Mouse (Mus musculus) MEL (cell line): ENCODE data around the gene 2210011C24Rik. TPM values are rescaled to one million over a fixed set of nuclear protein-coding genes. Genes with fewer than 3 reads are reported as not detected.

Source experiments
- DNase-seq: peaks from one replicate; pipeline ENCODE4 v3.0.0; 2011; ENCODE audit warnings: low read depth, low spot score
- H3K27ac ChIP-seq: 2 replicates; pipeline ENCODE4 v1.5.1; 2012; ENCODE audit warnings: low read depth, mild to moderate bottlenecking, control low read depth, low read length, moderate library complexity; ENCODE audit not compliant: control insufficient read depth
- H3K27me3 ChIP-seq, 2 experiments: fragments of 150-350 bp in 1 of 2; sonication (generic) in 1 of 2; 2 replicates each; pipeline ENCODE4 v1.6.1; 2012; ENCODE audit warnings: low read length in 2 of 2, mild to moderate bottlenecking in 2 of 2, improper control_type of control experiment in 1 of 2, moderate library complexity in 1 of 2; ENCODE audit not compliant: insufficient read depth in 2 of 2, control insufficient read depth in 1 of 2
- H3K36me3 ChIP-seq, 2 experiments: 2 replicates each; pipeline ENCODE4 v1.6.1; 2012 to 2014; ENCODE audit warnings: low read length in 2 of 2, improper control_type of control experiment in 1 of 2, inconsistent platforms in 1 of 2, mild to moderate bottlenecking in 1 of 2; ENCODE audit not compliant: insufficient read depth in 2 of 2, control insufficient read depth in 1 of 2
- H3K4me1 ChIP-seq, 2 experiments: fragments of 150-350 bp in 1 of 2; sonication (generic) in 1 of 2; 2 replicates each; pipeline ENCODE4 v1.6.1; 2012; ENCODE audit warnings: low read length in 2 of 2, improper control_type of control experiment in 1 of 2, mild to moderate bottlenecking in 1 of 2; ENCODE audit not compliant: insufficient read depth in 2 of 2, control insufficient read depth in 1 of 2
- H3K4me3 ChIP-seq, 2 experiments: fragments of 150-350 bp in 1 of 2; sonication (generic) in 1 of 2; 2 replicates each; pipeline ENCODE4 v1.5.1; 2012; ENCODE audit warnings: low read depth in 2 of 2, low read length in 2 of 2, mild to moderate bottlenecking in 2 of 2, moderate library complexity in 2 of 2, control low read depth in 1 of 2, improper control_type of control experiment in 1 of 2; ENCODE audit not compliant: control insufficient read depth in 1 of 2, insufficient read depth in 1 of 2
- H3K79me2 ChIP-seq: 2 replicates; pipeline ENCODE4 v1.6.1; 2012; ENCODE audit warnings: mild to moderate bottlenecking, low read length, moderate library complexity; ENCODE audit not compliant: control insufficient read depth, poor library complexity, insufficient read depth
- H3K9ac ChIP-seq: 2 replicates; pipeline ENCODE4 v1.6.1; 2012; ENCODE audit warnings: low read depth, mild to moderate bottlenecking, control low read depth, low read length, moderate library complexity; ENCODE audit not compliant: control insufficient read depth, poor library complexity, severe bottlenecking
- H3K9me3 ChIP-seq: fragments of 150-350 bp; sonication (generic); replicated peaks from 2 replicates; pipeline ENCODE4 v1.6.1; 2012; ENCODE audit warnings: mild to moderate bottlenecking, low read length, improper control_type of control experiment, moderate library complexity; ENCODE audit not compliant: insufficient read depth
- BHLHE40 ChIP-seq: IDR thresholded peaks from 2 replicates; pipeline ENCODE4 v1.6.1; 2012; ENCODE audit warnings: low read depth, mild to moderate bottlenecking, inconsistent platforms, low read length, improper control_type of control experiment, borderline replicate concordance
- CHD1 ChIP-seq: IDR thresholded peaks from 2 replicates; pipeline ENCODE4 v1.6.1; 2012; ENCODE audit warnings: low read depth, mild to moderate bottlenecking, inconsistent platforms, low read length, improper control_type of control experiment
- CTCF ChIP-seq, 3 experiments: IDR thresholded peaks in 2 of 3; conservative IDR thresholded peaks in 1 of 3; 2 replicates each; pipeline ENCODE4 v1.5.1; 2011 to 2012; ENCODE audit warnings: low read length in 3 of 3, low read depth in 2 of 3, mild to moderate bottlenecking in 2 of 3, improper control_type of control experiment in 1 of 3, inconsistent platforms in 1 of 3, mixed read lengths in 1 of 3, moderate library complexity in 1 of 3; ENCODE audit not compliant: control insufficient read depth in 1 of 3, insufficient read depth in 1 of 3, poor library complexity in 1 of 3, severe bottlenecking in 1 of 3
- E2F4 ChIP-seq: IDR thresholded peaks from 2 replicates; pipeline ENCODE4 v1.6.1; 2011; ENCODE audit warnings: low read depth, low read length, improper control_type of control experiment, borderline replicate concordance
- ELF1 ChIP-seq: IDR thresholded peaks from 2 replicates; pipeline ENCODE4 v1.6.1; 2014; ENCODE audit warnings: low read depth, mild to moderate bottlenecking, inconsistent platforms, low read length, improper control_type of control experiment, moderate library complexity
- EP300 ChIP-seq, 2 experiments: IDR thresholded peaks; 2 replicates each; pipeline ENCODE4 v1.6.1; 2011; ENCODE audit warnings: improper control_type of control experiment in 2 of 2, low read length in 2 of 2, low read depth in 1 of 2, mild to moderate bottlenecking in 1 of 2
- GATA1 ChIP-seq: IDR thresholded peaks from 2 replicates; pipeline ENCODE4 v1.6.1; 2011; ENCODE audit warnings: low read depth, low read length, improper control_type of control experiment
- JUND ChIP-seq: IDR thresholded peaks from 2 replicates; pipeline ENCODE4 v1.6.1; 2011; ENCODE audit warnings: low read depth, mild to moderate bottlenecking, improper control_type of control experiment, low read length
- MAFK ChIP-seq: IDR thresholded peaks from 2 replicates; pipeline ENCODE4 v1.6.1; 2011; ENCODE audit warnings: low read depth, mild to moderate bottlenecking, low read length, improper control_type of control experiment, borderline replicate concordance
- MAZ ChIP-seq: IDR thresholded peaks from 2 replicates; pipeline ENCODE4 v1.6.1; 2012; ENCODE audit warnings: low read depth, mild to moderate bottlenecking, inconsistent platforms, low read length, improper control_type of control experiment
- MEF2A ChIP-seq: IDR thresholded peaks from 2 replicates; pipeline ENCODE4 v1.6.1; 2014; ENCODE audit warnings: low read depth, mild to moderate bottlenecking, inconsistent platforms, low read length, improper control_type of control experiment; ENCODE audit not compliant: poor library complexity, insufficient replicate concordance, severe bottlenecking; ENCODE audit errors: extremely low read depth
- MXI1 ChIP-seq: IDR thresholded peaks from 2 replicates; pipeline ENCODE4 v1.6.1; 2011; ENCODE audit warnings: mild to moderate bottlenecking, low read depth, low read length, improper control_type of control experiment
- MYC ChIP-seq: IDR thresholded peaks from 2 replicates; pipeline ENCODE4 v1.6.1; 2011; ENCODE audit warnings: low read depth, mild to moderate bottlenecking, low read length, improper control_type of control experiment, moderate library complexity
- NRF1 ChIP-seq: IDR thresholded peaks from 2 replicates; pipeline ENCODE4 v1.6.1; 2014; ENCODE audit warnings: low read depth, mild to moderate bottlenecking, inconsistent platforms, low read length, improper control_type of control experiment, moderate library complexity; ENCODE audit not compliant: poor library complexity, insufficient read depth, severe bottlenecking
- POLR2AphosphoS2 ChIP-seq: IDR thresholded peaks from 2 replicates; pipeline ENCODE4 v1.6.1; 2011; ENCODE audit warnings: low read length, improper control_type of control experiment
- POLR2AphosphoS5 ChIP-seq: IDR thresholded peaks from 2 replicates; pipeline ENCODE4 v1.6.1; 2012; ENCODE audit warnings: low read depth, borderline replicate concordance, mild to moderate bottlenecking, inconsistent platforms, low read length, moderate library complexity, mixed read lengths
- SMC3 ChIP-seq: IDR thresholded peaks from 2 replicates; pipeline ENCODE4 v1.6.1; 2011; ENCODE audit warnings: low read depth, low read length, improper control_type of control experiment
- TAL1 ChIP-seq: IDR thresholded peaks from 2 replicates; pipeline ENCODE4 v1.6.1; 2012; ENCODE audit warnings: mild to moderate bottlenecking, inconsistent platforms, low read length, moderate library complexity, mixed read lengths
- TBP ChIP-seq: IDR thresholded peaks from 2 replicates; pipeline ENCODE4 v1.8.0; 2011; ENCODE audit warnings: low read depth, low read length, improper control_type of control experiment
- UBTF ChIP-seq: IDR thresholded peaks from 2 replicates; pipeline ENCODE4 v1.6.1; 2012; ENCODE audit warnings: low read depth, mild to moderate bottlenecking, inconsistent platforms, low read length, improper control_type of control experiment, moderate library complexity, borderline replicate concordance; ENCODE audit not compliant: insufficient read depth
- USF1 ChIP-seq: IDR thresholded peaks from 2 replicates; pipeline ENCODE4 v1.6.1; 2014; ENCODE audit warnings: low read depth, mild to moderate bottlenecking, inconsistent platforms, low read length, improper control_type of control experiment, moderate library complexity
- ZC3H11A ChIP-seq: IDR thresholded peaks from 2 replicates; pipeline ENCODE4 v1.6.1; 2012; ENCODE audit warnings: low read depth, mild to moderate bottlenecking, inconsistent platforms, low read length, improper control_type of control experiment
- ZNF384 ChIP-seq: IDR thresholded peaks from 2 replicates; pipeline ENCODE4 v1.6.1; 2012; ENCODE audit warnings: low read depth, mild to moderate bottlenecking, inconsistent platforms, low read length, improper control_type of control experiment
- polyA plus RNA-seq, 2 experiments: library from polyadenylated mRNA; stranded (reverse) in 1 of 2; unstranded in 1 of 2; fragments of >175 nt in 1 of 2; fragments of >200 nt in 1 of 2; gene quantifications; 2 replicates each; pipeline versions ENCODE4 v1.2.1 to v1.2.4; 2012; ENCODE audit warnings: low replicate concordance in 2 of 2, low read depth in 1 of 2; ENCODE audit not compliant: insufficient read length in 2 of 2, insufficient read depth in 1 of 2, missing spikeins in 1 of 2
- total RNA-seq: library from RNA; depleted of rRNA; stranded (reverse); fragments of 300-350 nt; gene quantifications from 2 replicates; pipeline ENCODE4 v1.2.3, GENCODE M21; 2012

2210011C24Rik gene
- total and polyA plus RNA-seq, 3 experiments: not detected

DNA sequence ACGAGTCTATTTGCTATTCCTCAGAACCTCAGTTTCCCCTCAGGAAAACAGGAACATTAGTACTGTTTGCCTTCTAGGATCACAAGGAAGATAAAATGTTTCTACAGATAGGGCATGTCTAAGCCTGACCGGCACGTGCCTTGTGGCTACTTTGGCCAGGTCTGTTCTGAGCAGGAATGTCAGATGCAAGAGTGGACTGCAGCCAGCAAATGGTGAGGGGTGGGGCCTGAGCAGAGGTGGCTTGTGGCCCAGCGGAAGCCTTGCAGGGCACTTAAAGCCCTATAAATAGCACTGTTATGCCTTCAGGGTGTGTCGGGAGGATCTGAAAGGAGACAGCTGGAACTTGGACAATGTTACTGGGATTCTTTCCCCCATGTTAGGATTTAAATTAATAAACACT is 11.1 kb upstream of the 2210011C24Rik start:
- no peaks in the 10 kb centered on the region for H3K9me3 ChIP-seq
- H3K9ac ChIP-seq: no peak overlapping the region
- no peak overlapping the region for H3K4me3 ChIP-seq
- no peak for DNase-seq
- TF ChIP-seq POLR2AphosphoS2: no peak
- no peak for TF ChIP-seq UBTF
- TF ChIP-seq ZNF384: no peak
- no peak for TF ChIP-seq MEF2A
- no peak for TF ChIP-seq MXI1
- TF ChIP-seq ZC3H11A: no peak
- TF ChIP-seq E2F4: no peak
- TF ChIP-seq GATA1: no peak
- no peak for TF ChIP-seq SMC3
- TF ChIP-seq MYC: no peak
- no peak for TF ChIP-seq JUND
- no peak for TF ChIP-seq TAL1
- TF ChIP-seq ELF1: no peak
- TF ChIP-seq CHD1: no peak
- no peak for TF ChIP-seq EP300 (IDR thresholded peaks at IDR 0.05; ENCODE audit: low read depth in 1 of 2, low read length in 2 of 2)
- TF ChIP-seq, all 39 proteins: peak for 0
- no peak overlapping the region for H3K27ac ChIP-seq
- H3K4me1 ChIP-seq: peaks cover 2 to 15% of the 10 kb centered on the region in 2 experiments; a peak in 1 of 4 replicates
- H3K36me3 ChIP-seq: no peaks in the 10 kb centered on the region; a peak in 1 of 4 replicates
- H3K27me3 ChIP-seq: no peaks in the 10 kb centered on the region
- H3K79me2 ChIP-seq: no peaks in the 10 kb centered on the region

DNA sequence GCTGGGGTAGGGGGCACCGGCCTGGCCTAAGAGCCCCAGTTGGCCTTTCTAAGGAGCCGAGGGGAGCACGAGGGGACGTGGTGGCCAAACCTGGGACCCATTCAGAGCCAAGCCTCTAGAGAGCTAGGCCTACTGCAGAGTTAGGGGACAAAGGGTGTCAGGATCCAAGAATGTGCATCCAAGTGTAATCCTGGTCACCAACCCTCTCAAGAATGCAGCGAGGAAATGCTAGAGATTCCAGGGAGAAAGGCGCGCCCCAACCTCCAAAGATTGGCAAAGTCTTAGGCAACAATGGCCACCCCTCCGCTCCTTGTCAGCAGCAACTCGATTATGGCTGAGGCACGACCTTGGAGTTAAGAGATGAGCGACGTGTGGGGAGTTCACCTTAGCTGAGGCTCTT is 9.6 kb upstream of the 2210011C24Rik start:
- DNase-seq: no peak
- H3K27me3 ChIP-seq: no peaks in the 10 kb centered on the region
- H3K36me3 ChIP-seq: no peaks in the 10 kb centered on the region; a peak in 1 of 4 replicates
- H3K4me3 ChIP-seq: no peak overlapping the region
- no peak overlapping the region for H3K27ac ChIP-seq
- H3K9ac ChIP-seq: no peak overlapping the region
- TF ChIP-seq MAFK (no peak), MAZ (no peak), POLR2AphosphoS2 (no peak), CTCF (IDR thresholded peaks at IDR 0.05 in 2 of 3, conservative IDR thresholded peaks at IDR 0.05 in 1 of 3; ENCODE audit: control insufficient read depth in 1 of 3, insufficient read depth in 1 of 3, low read depth in 2 of 3, low read length in 3 of 3, poor library complexity in 1 of 3, severe bottlenecking in 1 of 3) (no peak), BHLHE40 (no peak), TAL1 (no peak), CHD1 (no peak), MXI1 (no peak), TBP (no peak), NRF1 (no peak), MEF2A (no peak), E2F4 (no peak), USF1 (no peak), POLR2AphosphoS5 (no peak)
- H3K79me2 ChIP-seq: no peaks in the 10 kb centered on the region
- H3K4me1 ChIP-seq: peaks cover 2 to 15% of the 10 kb centered on the region in 2 experiments; a peak in 1 of 4 replicates
- H3K9me3 ChIP-seq: no peaks in the 10 kb centered on the region
